Mouse (Mus musculus) lung, postnatal 14 days (tissue): Measurements from ENCODE around the gene Fgd2.
"Not testable (repeated sequence)": the region's sequence is repeated elsewhere in the genome, so short reads cannot be mapped to it uniquely, and the experiment has no call there.

ENCODE experiments used
- DNase-seq: peaks from one replicate; pipeline ENCODE4 v3.0.0; 2021

Fgd2 gene

DNA sequence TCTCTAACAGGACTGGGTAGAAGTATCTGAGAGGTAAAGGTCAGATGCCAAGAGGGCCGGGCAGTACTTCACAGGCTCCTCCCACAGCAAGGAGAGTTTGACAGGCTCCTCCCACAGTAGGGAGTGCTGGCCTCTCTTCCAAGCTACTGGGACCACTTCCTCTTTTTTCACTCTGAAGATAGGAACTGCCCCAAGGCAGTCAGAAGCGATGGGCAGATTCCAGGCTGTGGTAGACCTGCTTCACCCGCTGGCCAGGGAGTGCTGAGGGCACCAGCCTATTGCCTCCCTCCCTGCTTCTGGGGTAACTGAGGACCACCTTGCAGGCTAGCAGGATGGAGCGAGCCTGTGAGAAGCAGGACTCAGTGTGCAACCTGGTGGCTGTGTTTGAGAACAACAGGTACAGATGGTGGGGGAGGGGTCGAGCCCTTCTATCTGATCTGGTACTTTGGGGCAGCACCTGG lies at the start of gene Fgd2:
Fgd2 (plus strand) TSS at position 154 of the 461 bp plus-strand sequence.
- DNase-seq = peak; percentile 44

DNA sequence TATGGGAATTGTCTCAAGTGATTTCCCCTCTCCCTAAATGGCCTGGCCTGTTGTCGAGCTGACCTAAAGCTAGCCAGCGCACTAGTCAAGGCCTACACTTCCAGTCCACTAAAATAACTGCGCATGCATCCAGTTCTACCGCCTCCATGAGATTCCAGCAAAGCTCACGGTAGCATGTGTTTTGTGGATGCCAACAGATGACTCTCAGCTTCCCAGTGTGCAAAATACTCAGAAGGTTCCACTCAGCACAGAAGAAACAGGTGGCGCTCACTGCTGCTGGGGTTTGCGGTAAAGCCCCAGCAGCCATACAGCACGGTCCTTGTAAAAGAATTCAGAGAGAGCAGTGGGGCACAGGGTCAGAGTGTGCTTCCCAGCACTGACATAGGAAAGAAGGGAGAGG lies 49.1 kb upstream of the Fgd2 start:
- no peak for DNase-seq

DNA sequence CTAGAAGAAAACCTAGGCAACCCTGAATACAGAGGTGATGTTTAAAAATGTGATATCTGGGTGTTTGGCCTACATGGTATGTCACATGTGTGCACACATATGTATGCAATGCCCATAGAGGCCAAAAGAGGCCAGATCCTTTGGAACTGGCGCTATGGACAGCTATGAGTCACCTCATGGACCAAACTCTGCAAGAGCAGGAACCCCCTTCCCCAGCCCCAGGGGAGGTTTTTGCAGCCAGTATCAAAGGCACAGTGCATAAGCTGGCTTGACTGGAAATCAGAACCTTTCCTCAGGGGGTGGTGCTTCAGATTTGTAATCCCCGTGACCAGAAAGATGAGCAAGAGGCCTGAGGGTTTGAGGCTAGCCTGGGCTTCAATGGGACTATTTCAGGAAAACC lies 48.6 kb upstream of the Fgd2 start:
- DNase-seq = no peak

DNA sequence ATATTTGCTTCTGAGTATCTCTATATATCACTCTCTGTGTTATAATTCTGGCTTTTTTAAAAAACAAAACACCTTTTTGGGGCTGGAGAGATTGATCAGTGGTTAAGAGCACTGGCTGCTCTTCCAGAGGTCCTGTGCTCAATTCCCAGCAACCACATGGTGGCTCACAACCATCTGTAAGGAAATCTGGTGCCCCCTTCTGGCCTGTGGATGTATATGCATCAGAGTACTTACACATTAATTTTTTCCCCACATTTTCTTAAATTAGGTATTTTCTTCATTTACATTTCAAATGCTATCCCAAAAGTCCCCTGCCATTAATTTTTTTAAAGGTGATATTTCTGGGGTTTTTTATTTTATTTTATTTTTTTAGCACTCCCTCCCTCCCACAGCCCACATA lies 47.4 kb upstream of the Fgd2 start:
- DNase-seq = no peak

DNA sequence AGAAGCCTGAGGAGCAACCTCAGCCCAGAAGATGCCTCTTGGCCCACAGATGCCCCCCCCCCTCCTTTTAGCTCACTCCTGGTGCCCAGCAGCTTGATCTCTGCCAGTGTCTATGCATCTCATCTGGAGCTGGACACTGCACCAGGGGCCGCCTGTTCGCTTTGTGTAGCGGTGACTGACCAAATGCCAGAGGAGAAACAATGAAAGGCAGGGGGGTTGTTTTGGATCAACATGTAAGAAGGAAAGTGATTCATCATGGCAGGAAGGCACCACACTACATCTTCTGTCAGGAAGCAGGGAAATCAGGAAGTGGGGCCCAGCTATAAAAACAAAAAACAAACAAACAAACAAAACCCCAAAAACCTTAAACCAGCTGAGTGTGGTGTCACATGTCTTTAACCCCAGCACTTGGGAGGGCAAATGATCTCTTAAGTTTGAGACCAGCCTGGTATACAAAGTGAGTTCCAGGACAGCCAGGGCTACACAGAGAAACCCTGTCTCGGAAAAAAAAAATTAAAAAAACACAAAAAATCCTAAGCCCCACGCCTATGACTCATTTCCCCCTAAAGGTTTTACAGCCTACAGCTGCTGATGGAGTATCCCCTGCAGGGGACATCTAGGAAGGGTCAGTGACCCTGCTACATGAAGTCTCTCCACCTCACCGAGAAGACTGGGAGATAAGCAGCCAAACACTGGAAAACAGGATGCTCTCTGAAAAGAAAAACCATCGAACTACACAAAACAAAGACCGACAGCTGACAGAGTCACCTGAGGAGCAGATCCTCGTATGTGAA lies 44.8 kb upstream of the Fgd2 start:
- DNase-seq = no peak

DNA sequence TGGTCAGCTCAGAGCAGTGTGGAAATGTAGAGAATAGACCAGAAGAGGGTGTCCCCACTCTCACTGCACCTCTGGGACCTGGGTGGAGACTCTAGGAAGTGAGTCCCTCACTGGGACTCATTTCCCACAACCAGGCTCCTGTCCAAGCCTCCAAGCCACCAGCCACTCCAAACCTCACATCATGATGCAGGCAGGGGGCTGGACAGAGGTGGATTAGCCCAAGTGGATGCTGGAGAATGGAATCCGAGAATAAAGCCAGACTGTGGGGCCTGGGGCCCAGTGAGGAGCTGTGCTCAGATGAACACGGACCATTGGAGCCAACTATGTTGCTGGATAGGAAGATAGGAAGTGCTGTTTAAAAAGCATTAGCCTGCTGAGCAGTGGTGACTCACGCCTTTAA lies 43.8 kb upstream of the Fgd2 start:
- DNase-seq = no peak

DNA sequence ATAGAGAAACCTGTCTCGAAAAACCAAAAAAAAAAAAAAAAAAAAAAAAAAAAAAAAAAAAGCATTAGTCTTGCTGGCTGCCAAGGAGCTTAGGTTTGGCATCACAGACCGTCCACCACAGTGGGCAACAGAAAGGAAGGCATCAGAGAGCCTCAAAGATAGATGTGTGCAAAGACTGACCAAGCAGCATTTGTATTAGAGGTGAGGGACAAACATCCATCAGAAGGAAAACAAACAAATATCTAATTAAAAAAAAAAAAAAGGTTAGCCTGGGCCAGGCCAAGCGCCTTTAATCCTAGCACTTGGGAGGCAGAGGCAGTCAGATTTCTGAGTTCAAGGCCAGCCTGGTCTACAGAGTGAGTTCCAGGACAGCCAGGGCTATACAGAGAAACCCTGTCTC lies 43.3 kb upstream of the Fgd2 start, which contains the start of gene Pi16:
Pi16 (plus strand) TSS at position 301 of the 400 bp plus-strand sequence.
- DNase-seq = not testable (repeated sequence)

DNA sequence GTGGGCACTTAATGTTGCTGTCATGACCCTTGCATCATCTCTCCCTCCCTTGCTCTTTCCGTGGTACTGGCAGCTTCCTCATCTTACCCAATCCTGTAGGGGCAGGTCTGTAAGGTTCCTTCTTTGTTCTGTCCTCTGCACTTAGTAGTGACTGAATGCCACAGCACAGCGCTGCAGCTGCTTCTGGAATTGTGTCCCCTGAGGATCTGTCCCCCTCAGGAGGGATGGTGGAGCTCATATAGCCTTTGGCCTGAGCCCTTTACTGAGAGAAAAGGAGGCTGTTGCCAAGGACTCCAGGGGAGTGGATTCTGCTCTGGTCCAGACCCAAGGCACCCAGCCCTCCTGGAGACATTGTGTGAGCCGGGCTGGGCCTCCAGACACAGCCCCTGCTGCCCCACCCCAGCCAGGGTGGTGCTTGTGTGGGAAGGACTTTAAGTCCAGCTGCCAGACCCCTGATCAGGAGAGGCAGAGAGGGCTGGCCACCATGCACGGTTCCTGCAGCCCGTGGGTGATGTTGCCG lies 41.9 kb upstream of the Fgd2 start:
- no peak for DNase-seq

DNA sequence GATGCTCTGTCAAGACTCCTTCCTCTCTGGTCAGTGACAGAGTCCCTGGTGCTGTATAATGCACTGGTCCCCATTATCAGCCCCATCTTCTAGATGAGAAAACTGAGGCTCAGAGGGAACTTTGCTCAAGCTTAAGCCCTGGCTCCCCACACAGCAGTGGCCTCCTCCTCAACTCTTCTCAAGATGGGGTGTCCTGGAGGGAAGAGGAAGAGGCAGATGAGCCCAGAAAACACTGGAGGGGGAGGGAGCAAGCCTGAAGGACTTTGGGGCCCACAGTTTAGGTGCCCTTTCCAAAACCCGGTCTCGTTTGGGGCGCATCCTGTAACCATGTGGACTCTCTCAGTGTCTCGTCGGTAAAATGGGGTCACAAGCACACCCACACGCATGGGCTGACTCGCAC lies 41.2 kb upstream of the Fgd2 start:
- DNase-seq = no peak

DNA sequence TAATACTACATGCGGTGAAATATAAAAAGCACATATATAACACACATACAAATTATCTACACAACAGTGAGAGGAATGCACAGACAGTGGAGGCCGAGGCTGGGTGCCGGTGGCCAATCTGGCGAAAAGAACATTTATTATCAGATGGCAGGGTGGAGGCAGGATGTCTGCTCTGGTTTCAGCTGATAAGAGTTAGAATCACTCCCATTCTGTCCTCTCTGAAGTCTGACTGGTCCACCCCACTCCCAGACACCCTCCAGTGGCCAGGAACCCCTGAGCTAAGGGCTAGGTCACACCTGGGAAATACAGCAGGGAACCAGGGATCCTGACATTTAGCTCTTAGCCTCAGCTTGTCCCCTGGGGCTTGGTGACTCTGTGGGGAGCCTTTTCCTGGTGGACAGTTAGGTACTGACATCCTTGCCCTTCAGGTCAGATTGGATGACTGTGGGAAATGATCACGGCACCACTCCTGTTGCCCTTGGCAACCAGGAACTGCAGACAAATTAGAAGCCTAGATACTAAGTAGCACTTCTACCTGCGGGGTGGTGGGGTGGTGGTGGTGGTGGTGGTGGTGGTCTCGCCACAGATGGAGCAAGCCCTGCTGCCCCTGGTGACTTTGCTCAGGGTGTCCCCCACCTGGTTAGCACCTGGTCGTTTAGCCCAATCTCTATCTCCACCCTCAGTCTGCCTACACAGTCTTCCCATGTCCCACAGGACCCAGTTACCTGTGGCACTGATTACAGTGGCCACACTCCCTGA lies 40.7 kb upstream of the Fgd2 start:
- DNase-seq = no peak

DNA sequence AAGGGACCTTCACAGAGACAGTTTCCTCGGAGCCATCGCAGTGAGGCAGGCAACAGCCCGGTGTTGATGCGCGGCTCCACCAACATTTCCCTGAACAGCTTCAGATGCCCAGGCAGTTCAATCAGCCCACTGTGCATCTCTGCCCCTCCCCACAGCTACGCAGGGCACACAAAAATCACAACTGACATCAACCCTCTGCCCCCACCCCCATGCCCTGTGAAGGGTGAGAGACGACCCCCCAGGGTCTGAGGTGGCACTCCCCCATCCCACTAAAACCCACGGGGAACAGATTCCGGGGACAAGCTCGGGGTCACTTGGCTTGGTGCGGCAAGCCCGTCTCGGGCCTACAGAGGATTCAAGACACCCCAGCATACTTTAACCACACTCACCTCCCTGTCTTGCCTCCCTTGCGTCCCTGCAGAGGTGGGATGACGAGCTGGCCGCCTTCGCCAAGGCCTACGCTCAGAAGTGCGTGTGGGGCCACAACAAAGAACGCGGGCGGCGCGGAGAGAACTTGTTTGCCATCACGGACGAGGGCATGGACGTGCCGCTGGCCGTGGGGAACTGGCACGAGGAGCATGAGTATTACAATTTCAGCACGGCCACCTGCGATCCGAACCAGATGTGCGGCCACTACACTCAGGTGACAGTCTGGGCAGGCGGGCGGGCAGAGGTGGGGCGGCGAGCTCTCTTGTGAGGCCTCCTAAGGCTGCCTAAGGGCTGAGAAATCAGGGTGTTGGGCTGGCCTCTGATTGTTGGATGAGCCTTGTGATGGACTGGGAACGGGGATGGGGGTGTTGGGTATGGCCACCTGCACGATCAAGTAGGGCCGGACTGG lies 38.7 kb upstream of the Fgd2 start:
- DNase-seq = no peak

DNA sequence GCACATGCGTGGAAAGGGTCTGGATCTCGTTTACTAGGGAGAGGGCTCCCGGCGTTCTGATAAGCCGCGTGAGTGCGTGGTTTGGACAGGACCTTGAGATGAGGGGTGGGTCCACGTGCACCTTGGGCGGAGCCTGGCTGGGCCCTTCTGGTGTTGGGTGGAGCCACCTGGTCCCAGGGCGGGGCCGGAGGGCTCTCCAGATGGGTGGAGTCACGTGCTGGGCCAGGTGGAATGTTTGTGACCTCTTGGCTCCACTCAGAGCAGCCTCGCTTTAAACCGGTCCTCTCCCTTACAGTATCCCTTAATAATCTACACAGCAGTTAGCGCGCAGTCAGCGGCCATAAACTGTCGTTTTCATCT lies 38.1 kb upstream of the Fgd2 start:
- DNase-seq = peak; percentile 78

DNA sequence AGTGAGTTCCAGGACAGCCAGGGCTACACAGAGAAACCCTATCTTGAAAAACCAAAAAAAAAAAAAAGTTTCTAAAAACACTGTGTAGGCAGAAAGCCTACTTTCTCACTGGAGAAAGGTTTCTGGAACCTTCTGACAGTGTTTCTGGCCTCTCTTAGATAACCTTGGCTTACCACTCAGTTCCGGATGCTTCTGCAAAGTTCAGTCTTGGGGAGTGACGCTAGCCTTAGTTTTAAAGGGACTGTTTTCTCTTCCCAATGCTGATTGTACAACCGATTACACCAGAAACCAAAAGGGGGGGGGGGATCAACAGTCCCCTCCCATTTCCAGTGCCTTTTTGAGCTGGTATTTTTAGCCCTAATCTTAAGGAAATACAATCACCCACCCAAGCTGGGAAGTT lies 37.1 kb upstream of the Fgd2 start:
- DNase-seq = no peak

DNA sequence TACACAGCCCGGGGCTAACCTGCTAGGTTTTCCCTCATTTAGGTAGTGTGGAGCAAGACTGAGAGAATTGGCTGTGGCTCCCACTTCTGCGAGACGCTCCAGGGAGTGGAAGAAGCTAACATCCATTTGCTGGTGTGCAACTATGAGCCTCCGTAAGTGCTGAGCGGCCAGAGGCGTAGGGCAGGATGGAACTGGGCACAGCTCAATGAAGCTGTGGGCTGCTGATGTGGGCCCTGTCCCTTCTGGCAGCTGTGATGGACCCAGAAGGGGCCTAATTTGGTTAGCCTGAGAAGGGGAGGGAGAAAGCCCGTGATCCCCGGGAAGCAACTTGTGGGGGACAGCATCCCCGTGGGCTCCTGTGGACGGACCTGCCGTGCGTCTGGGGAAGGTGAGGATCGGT lies 34.9 kb upstream of the Fgd2 start:
- no peak for DNase-seq

DNA sequence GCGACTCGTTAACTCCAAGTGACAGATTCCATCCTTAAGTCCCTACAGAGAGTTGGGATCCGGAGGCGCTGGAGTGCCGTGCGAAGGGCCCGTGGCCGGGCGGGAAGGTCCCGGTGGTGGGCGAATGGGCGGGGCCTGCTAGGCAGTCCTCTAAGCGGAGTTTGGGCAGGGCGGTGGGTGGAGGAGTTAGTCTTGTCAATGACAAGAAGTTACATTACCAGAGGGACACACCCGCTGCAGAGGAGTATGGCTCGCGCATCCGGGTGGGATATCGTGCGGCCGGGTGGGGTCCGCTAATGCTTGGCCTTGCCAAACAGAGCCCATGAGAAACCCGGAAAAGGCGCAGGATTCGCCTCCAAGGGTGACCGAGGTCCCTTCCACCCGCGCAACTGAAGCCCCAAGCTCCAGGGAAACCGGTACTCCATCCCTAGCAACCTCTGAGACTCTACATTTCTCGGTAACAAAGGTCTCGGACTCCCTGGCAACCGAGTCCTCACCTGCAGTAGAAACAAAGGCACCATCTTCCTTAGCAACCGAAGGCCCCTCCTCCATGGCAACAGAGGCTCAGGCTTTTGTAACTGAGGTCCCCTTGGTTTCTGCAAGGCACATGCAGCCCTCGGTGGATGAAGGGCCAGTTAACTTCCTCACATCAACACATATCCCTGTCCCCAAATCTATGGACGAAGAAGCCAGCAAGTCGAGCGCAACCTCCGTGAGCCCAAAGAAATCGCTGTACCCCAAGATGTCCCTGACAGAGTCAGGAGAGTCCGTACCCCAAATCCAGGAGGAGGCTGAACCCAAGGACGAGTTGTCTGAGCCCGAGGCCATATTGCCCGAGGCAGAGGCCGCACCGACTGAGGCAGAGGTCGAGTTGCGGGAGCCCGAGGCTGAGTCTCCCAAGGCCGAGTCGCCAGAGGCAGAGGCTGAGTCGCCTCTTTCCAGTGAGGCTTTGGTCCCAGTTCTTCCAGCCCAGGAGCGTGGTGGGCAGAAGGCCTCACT lies 33.9 kb upstream of the Fgd2 start:
- DNase-seq = no peak

DNA sequence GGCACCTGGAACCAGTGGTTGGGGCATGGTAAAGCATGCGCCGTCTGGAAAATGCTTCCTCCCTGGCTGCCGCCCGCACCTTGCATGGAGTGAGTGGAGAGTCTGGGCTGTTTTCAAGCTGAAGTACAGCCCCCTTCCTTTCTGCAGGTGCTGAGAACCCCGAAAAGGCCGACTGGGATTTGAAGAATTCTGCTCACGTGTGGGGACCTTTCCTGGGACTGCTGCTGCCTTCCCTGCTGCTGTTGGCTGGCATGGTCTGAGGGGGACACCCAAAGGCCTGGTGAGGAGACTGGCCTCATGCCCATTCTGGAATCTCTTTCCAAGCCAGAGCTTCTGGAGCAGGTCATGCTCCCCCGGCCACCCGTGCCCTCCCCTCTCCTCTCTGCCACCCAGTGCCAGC lies 33.0 kb upstream of the Fgd2 start:
- DNase-seq = no peak

DNA sequence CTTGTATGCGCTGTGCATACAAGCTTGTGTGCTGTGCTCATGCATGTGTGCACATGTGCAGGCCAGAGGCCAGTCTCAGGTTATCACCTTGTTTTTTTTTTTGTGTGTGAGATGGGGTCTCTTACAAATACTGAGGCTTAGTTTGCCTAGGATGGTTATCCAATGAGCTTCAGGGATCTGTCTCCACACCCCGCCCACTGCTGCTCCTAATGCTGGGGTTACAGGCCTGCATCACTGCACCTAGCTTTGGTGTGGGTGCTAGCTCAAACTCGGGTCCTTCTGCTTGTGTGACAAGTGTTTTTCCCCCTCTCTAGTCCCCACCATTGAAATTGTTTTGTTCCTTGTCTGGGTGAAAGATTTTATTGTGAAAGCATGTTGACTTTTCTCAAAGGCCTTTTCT lies 30.5 kb upstream of the Fgd2 start:
- DNase-seq = no peak

DNA sequence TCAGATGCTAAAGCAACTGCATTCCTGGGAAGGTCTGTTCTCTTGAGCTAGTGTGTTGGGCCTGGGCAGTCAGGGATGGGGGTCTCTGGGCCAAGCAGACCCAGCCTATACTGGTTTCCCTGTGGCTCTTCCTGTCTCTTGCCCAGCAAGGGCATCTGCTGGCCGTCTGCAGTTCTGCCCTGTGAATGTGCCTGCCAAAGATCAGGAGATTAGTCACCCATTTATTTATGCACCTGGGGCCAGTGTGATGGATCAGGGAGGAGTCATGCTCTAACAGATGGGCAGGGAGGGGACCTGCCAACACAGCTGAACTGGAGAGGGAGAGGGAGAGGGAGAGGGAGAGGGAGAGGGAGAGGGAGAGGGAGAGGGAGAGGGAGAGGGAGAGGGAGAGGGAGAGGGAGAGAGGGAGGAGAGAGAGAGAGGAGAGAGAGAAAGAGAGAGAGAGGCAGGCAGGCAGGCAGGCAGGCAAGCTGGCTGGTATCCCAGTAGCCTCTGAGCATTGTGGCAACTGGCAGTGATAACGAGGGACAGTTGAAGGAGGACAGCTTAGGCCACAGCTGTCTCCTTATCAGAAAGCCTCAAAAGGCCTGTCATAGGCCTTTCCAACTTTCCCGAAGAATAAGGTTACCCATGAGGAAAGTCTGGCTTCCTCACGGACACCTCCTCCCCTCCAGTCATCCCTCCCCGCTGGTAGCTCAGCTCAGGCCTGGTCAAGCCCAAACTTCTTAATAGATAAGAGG lies 29.9 kb upstream of the Fgd2 start:
- DNase-seq = no peak

DNA sequence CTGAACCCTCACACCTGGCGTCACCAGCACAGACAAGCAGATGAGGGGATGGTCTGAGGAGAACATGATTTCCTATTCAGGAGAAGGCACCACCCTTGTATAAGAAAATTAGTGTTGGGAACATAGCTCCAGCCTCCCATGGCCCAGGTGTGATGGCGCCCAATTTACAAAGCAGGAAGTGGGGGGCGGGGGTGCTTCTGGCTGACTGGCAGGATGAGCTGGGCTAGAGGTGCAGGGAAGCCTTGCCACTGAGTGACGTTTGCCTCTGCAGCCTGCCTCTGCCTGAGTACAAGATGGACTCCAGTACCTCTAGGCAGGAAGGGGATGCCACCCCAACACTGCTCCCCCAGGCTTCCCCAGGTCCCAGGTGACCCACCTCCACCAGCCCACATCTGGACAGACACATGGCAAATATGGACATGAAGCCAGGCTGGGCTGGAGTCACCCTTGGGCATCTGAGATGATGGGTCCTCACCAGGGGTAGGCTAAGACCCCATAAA lies 28.5 kb upstream of the Fgd2 start:
- DNase-seq = no peak

DNA sequence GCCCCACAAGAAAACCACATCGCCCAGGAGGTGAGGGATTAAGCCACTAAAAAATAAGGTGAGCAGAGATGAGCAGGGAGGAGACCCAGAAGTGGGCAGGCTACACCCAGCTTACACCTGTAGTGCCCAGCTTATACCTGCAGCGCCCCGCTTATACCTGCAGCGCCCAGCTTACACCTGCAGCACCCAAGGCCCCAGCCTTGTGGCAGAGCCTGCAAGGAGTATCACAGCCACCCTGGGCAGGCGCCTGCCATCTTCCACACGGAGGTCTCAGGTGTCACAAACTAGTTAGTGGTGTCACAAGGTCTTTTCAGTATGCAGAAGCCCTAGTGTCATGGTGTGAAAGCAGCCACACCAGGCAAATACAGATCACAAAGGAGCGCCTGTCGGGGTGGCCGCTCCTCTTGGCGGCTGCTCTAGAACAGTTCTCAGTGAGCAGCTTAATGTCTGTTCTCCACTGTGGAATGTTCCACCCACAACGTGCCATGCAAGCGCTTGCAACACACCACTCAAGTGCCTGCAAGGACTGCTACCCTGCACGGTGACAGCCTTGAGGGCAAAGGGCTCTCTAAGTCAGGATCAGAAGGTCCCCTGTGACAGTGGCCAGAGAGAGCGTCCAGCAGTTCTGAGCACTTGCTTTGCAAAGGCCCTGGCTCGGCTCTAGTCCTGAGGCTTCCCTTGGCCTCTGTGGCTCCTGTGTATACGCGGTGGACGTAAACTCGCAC lies 24.3 kb upstream of the Fgd2 start:
- DNase-seq = peak; percentile 48
